Mouse (Mus musculus) liver, embryonic 16.5 days (tissue): ENCODE results near the gene Gpr4. TPM values are rescaled to one million over a fixed set of nuclear protein-coding genes. Genes with fewer than 3 reads are reported as not detected.

Experiments
- ATAC-seq: fragments of 200-750 bp; cut with Nextera tagmentation; 2 replicates; pipeline ENCODE4 v1.8.0; 2017; ENCODE audit warnings: low read depth, mild to moderate bottlenecking, moderate number of reproducible peaks, moderate library complexity
- H3K27ac ChIP-seq: fragments of 300-500 bp; sonication (generic); 2 replicates; pipeline ENCODE4 v1.5.1; 2014; ENCODE audit warnings: mild to moderate bottlenecking, low read length
- H3K27me3 ChIP-seq: fragments of 300-500 bp; sonication (generic); 2 replicates; pipeline ENCODE4 v1.6.1; 2014; ENCODE audit warnings: low read depth, low read length, mixed read lengths; ENCODE audit not compliant: control insufficient read depth, insufficient read depth
- H3K36me3 ChIP-seq: fragments of 300-500 bp; sonication (generic); 2 replicates; pipeline ENCODE4 v1.6.1; 2014; ENCODE audit warnings: mild to moderate bottlenecking; ENCODE audit not compliant: control insufficient read depth, insufficient read depth
- H3K4me1 ChIP-seq: fragments of 300-500 bp; sonication (generic); 2 replicates; pipeline ENCODE4 v1.6.1; 2014; ENCODE audit warnings: low read depth, low read length, mixed read lengths; ENCODE audit not compliant: control insufficient read depth
- H3K4me2 ChIP-seq: fragments of 300-500 bp; sonication (generic); 2 replicates; pipeline ENCODE4 v1.6.1; 2014; ENCODE audit warnings: low read depth, low read length, mixed read lengths
- H3K4me3 ChIP-seq: fragments of 300-500 bp; sonication (generic); 2 replicates; pipeline ENCODE4 v1.5.1; 2014; ENCODE audit warnings: low read depth, mild to moderate bottlenecking, low read length
- H3K9ac ChIP-seq: fragments of 300-500 bp; sonication (generic); 2 replicates; pipeline ENCODE4 v1.6.1; 2014; ENCODE audit warnings: low read depth, low read length
- H3K9me3 ChIP-seq: fragments of 300-500 bp; sonication (generic); replicated peaks from 2 replicates; pipeline ENCODE4 v1.6.1; 2016; ENCODE audit warnings: low read length; ENCODE audit not compliant: control insufficient read depth
- WGBS: fragments of 180-500 bp; shearing (Covaris S2); extraction: QIAGEN DNeasy Blood & Tissue Kit; methylation state at CpG from one replicate; pipeline ENCODE4 v1.1.7; 2014; ENCODE audit not compliant: insufficient replicate concordance; 5-methylcytosine and 5-hydroxymethylcytosine counted together
- polyA plus RNA-seq: library from polyadenylated mRNA; unstranded; fragments of >200 nt; fragmentation: Nextera tagmentation; extraction: Ambion mirVana; gene quantifications from 2 replicates; pipeline ENCODE4 v1.2.1, GENCODE M21; 2015

Gene Gpr4
- polyA plus RNA-seq, 1 experiment from 2014 or later: 0.60 TPM

DNA sequence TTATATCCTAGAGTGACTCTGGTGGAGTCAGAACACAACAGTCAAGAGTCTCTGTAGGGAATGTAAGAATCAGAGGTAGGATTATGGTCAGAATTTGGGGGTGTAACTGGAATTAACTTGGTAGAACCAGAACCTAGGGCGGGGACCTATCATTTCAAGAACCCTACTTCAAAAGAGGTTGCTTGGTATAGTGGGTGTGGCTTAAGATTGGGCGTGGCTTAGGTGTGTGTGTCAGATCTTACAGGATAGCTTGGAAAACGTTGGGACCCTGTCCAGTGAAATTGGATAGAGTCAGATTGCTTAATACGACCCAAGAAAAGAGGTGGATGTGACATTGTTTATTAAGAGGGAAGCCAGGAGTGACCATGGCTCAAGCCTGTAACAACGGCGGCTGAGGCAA is 32.4 kb upstream of the Gpr4 start:
- Histone ChIP-seq H3K27ac (no peak overlapping the region), H3K9ac (no peak overlapping the region), H3K36me3 (no peaks in the 10 kb centered on the region), H3K9me3 (peaks cover 2% of the 10 kb centered on the region; the same call in 1 of the 2 replicates), H3K27me3 (peaks cover 55% of the 10 kb centered on the region), H3K4me3 (no peak overlapping the region), H3K4me2 (peak overlapping the region; percentile 6; the same call in 1 of the 2 replicates), H3K4me1 (peaks cover 30% of the 10 kb centered on the region)
- ATAC-seq: no peak
- 32% methylated on average over 6 of the region's 6 CpGs for WGBS

GRCm38 (mm10) chr7:19180862-19181429 is 31.4 kb upstream of the Gpr4 start:
- Histone ChIP-seq H3K4me1 (peaks cover 30% of the 10 kb centered on the region), H3K4me3 (peak overlapping the region; percentile 67), H3K27me3 (peaks cover 47% of the 10 kb centered on the region), H3K36me3 (no peaks in the 10 kb centered on the region), H3K9me3 (peaks cover 2% of the 10 kb centered on the region; the same call in 1 of the 2 replicates), H3K4me2 (peak overlapping the region; percentile 75), H3K27ac (no peak overlapping the region), H3K9ac (peak overlapping the region; percentile 66)
- ATAC-seq: peak; percentile 61
- under 1% methylated on average over 26 of the region's 27 CpGs for WGBS

GRCm38 (mm10) chr7:19184250-19184649 is 28.1 kb upstream of the Gpr4 start:
- no peak overlapping the region for H3K9ac ChIP-seq
- peaks cover 24% of the 10 kb centered on the region for H3K4me1 ChIP-seq
- no peaks in the 10 kb centered on the region for H3K36me3 ChIP-seq
- no peak overlapping the region for H3K4me3 ChIP-seq
- no peaks in the 10 kb centered on the region for H3K9me3 ChIP-seq
- no peak for ATAC-seq
- no peak overlapping the region for H3K4me2 ChIP-seq
- 65% methylated on average over 2 of the region's 2 CpGs for WGBS
- H3K27ac ChIP-seq: no peak overlapping the region
- peaks cover 14% of the 10 kb centered on the region for H3K27me3 ChIP-seq

- H3K4me2 ChIP-seq: no peak overlapping the region
- no peak overlapping the region for H3K27ac ChIP-seq
- no peaks in the 10 kb centered on the region for H3K9me3 ChIP-seq
- peaks cover 9% of the 10 kb centered on the region for H3K27me3 ChIP-seq
- no peak overlapping the region for H3K4me3 ChIP-seq
- WGBS: 80% methylated on average over 6 of the region's 6 CpGs
- no peak overlapping the region for H3K9ac ChIP-seq
- peaks cover 19% of the 10 kb centered on the region for H3K4me1 ChIP-seq
- no peaks in the 10 kb centered on the region for H3K36me3 ChIP-seq
- ATAC-seq: no peak
Measured at GRCm38 (mm10) chr7:19184758-19185157, 27.6 kb upstream of the Gpr4 start.

DNA sequence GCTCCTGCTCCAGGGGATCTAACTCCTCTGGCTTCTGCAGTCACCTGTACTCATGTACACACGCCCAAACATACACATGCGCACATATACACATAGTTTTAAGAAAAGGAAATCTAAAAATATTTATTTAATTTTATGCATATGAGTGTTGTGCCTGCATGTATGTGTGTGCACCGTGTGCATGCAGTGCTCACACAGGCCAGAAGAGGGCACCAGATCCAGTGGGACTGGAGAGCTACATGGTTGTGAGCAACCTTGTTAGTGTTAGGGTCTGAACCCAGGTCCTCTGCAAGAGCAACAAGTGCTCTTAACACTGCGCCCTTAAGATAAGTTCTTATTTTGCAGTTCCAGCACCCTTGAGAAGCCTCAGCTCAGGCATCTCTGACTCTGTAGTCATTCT is 17.7 kb upstream of the Gpr4 start:
- Histone ChIP-seq H3K27ac (no peak overlapping the region), H3K4me1 (no peaks in the 10 kb centered on the region), H3K9me3 (0 out of 2 replicates have a peak, but pooled peaks cover 2% of the 10 kb centered on the region), H3K9ac (no peak overlapping the region), H3K4me2 (no peak overlapping the region), H3K36me3 (peaks cover 7% of the 10 kb centered on the region), H3K4me3 (no peak overlapping the region), H3K27me3 (no peaks in the 10 kb centered on the region)
- no peak for ATAC-seq
- WGBS: 84% methylated on average over 4 of the region's 4 CpGs

DNA sequence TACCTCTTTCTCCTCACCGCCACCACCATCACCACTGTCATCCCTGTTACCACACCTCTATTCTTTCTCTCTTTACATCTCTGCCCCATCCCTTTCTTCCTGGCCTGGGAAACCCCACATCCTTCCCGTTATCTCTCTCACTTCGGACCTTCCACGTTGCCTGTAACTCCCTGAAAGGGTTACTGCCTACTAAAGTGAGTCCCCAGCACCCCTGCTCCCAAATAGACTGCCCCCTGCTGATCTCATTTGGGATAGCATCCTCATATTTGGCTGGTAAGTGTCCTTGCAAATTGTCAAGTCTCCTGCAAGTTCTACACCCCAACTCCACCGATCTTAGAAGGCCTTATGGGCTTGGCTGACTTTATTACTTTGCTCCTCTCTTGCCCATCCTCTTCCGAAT is 15.7 kb upstream of the Gpr4 start:
- 49% methylated on average over 6 of the region's 6 CpGs for WGBS
- Histone ChIP-seq H3K27me3 (no peaks in the 10 kb centered on the region), H3K27ac (no peak overlapping the region), H3K36me3 (peaks cover 7% of the 10 kb centered on the region), H3K4me2 (no peak overlapping the region), H3K9me3 (0 out of 2 replicates have a peak, but pooled peaks cover 2% of the 10 kb centered on the region), H3K4me3 (no peak overlapping the region), H3K4me1 (no peaks in the 10 kb centered on the region), H3K9ac (no peak overlapping the region)
- ATAC-seq: no peak

GRCm38 (mm10) chr7:19197985-19198384 is 14.4 kb upstream of the Gpr4 start:
- no peak overlapping the region for H3K4me2 ChIP-seq
- no peak overlapping the region for H3K27ac ChIP-seq
- H3K36me3 ChIP-seq: peaks cover 4% of the 10 kb centered on the region
- no peaks in the 10 kb centered on the region for H3K27me3 ChIP-seq
- no peak for ATAC-seq
- WGBS: 21% methylated on average over 2 of the region's 2 CpGs
- no peak overlapping the region for H3K4me3 ChIP-seq
- H3K9me3 ChIP-seq: 0 out of 2 replicates have a peak, but pooled peaks cover 2% of the 10 kb centered on the region
- no peak overlapping the region for H3K9ac ChIP-seq
- peaks cover 5% of the 10 kb centered on the region for H3K4me1 ChIP-seq

- Histone ChIP-seq H3K9ac (no peak overlapping the region), H3K27ac (no peak overlapping the region), H3K4me2 (no peak overlapping the region), H3K36me3 (no peaks in the 10 kb centered on the region), H3K27me3 (no peaks in the 10 kb centered on the region), H3K4me1 (peaks cover 5% of the 10 kb centered on the region), H3K9me3 (no peaks in the 10 kb centered on the region), H3K4me3 (no peak overlapping the region)
- ATAC-seq: no peak
- 74% methylated on average over 15 of the region's 15 CpGs for WGBS
Measured at GRCm38 (mm10) chr7:19201660-19202059, 10.7 kb upstream of the Gpr4 start.

GRCm38 (mm10) chr7:19202065-19202850 is 10.1 kb upstream of the Gpr4 start:
- H3K36me3 ChIP-seq: no peaks in the 10 kb centered on the region
- H3K4me3 ChIP-seq: no peak overlapping the region
- no peak for ATAC-seq
- 51% methylated on average over 15 of the region's 15 CpGs for WGBS
- H3K9me3 ChIP-seq: no peaks in the 10 kb centered on the region
- peaks cover 5% of the 10 kb centered on the region for H3K4me1 ChIP-seq
- no peaks in the 10 kb centered on the region for H3K27me3 ChIP-seq
- H3K9ac ChIP-seq: no peak overlapping the region
- no peak overlapping the region for H3K4me2 ChIP-seq
- no peak overlapping the region for H3K27ac ChIP-seq
